Mouse (Mus musculus): ENCODE results near the gene T2. TPM values are rescaled to one million over a fixed set of nuclear protein-coding genes. Genes with fewer than 3 reads are reported as not detected.
A peak's percentile ranks its signal among the peaks of the same experiment; 100 is the strongest.

Gene T2
- total and polyA plus RNA-seq, 3 experiments, result 0.36 to 1.1 (median 0.47) TPM

GRCm38 (mm10) chr17:8432179-8432800 is 76.5 kb downstream of the T2 start:
- Histone ChIP-seq H3K4me1 (ENCODE audit: control insufficient read depth, insufficient read depth, low read length) (no peaks in the 10 kb centered on the region), H3K79me2 (replicated peaks; ENCODE audit: control insufficient read depth, insufficient read depth, low read length) (no peaks in the 10 kb centered on the region), H3K27me3 (ENCODE audit: control insufficient read depth, insufficient read depth, low read length) (peaks cover 18% of the 10 kb centered on the region), H3K27ac (no peak overlapping the region), H3K36me3 (ENCODE audit: control insufficient read depth, insufficient read depth, low read length) (no peaks in the 10 kb centered on the region), H3K9ac (ENCODE audit: low read depth, low read length) (no peak overlapping the region), H3K4me3 (no peak overlapping the region)
- DNase-seq, result no peak
- TF ChIP-seq CTCF (IDR thresholded peaks at IDR 0.05) (no peak), EP300 (IDR thresholded peaks at IDR 0.05; ENCODE audit: insufficient read depth, low read depth, low read length) (no peak), POLR2A (IDR thresholded peaks at IDR 0.05; ENCODE audit: insufficient read depth, low read depth, low read length) (no peak)
- intact Hi-C loops (cut with DNase I), result no loop called here
- 5% methylated on average over 17 of the region's 17 CpGs for WGBS

DNA sequence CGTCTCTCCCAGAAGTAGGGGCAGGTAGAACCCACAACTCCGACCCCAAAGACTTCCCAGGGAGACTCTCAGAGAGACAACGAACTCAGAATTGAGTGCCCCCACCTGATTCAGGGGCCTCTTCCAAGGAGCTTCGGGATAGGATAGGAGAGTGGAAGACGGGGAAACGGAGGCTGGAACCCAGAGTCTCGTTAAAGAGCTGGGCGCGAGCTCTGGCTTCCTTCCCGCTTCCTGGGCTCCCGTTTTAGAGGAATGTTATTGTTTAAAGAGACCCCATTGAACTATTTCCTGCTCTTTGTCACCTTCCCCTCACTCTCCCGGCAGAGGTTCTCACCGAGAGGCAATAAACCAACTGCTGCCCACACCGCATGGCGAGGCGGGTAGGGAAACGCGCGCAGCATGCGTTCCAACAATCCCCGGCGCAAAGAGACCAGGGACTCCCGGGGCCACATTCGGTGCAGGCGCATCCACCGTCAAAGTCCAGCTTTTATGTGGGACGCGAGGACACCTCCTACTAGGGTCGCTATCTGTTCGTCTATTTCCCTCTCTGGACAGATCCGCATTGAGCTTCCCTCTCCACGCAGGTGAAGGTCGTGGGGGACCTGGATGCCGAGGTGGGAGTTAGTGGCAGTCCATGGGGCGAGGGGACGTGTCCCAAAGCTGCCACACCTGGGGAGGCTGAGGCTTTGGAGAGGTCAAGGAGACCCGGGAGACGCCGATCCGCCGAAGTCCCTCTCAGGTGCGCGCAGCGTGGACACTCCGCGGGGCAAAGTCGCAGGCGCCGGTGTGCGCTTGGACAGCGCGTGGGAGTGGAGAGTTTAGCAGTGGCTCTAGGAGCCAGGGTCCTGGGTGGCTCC is 77.6 kb downstream of the T2 start:
- H3K4me3 ChIP-seq, result no peak overlapping the region
- H3K27me3 ChIP-seq (ENCODE audit: control insufficient read depth, insufficient read depth, low read length), result peaks cover 18% of the 10 kb centered on the region
- no peak overlapping the region for H3K9ac ChIP-seq (ENCODE audit: low read depth, low read length)
- no peak overlapping the region for H3K27ac ChIP-seq
- intact Hi-C loops (cut with DNase I), result no loop called here
- no peaks in the 10 kb centered on the region for H3K36me3 ChIP-seq (ENCODE audit: control insufficient read depth, insufficient read depth, low read length)
- under 1% methylated on average over 52 of the region's 52 CpGs for WGBS
- TF ChIP-seq POLR2A (IDR thresholded peaks at IDR 0.05; ENCODE audit: insufficient read depth, low read depth, low read length), result no peak
- no peak for DNase-seq
- no peaks in the 10 kb centered on the region for H3K4me1 ChIP-seq (ENCODE audit: control insufficient read depth, insufficient read depth, low read length)
- no peaks in the 10 kb centered on the region for H3K79me2 ChIP-seq (replicated peaks; ENCODE audit: control insufficient read depth, insufficient read depth, low read length)

GRCm38 (mm10) chr17:8433978-8434960 is 78.5 kb downstream of the T2 start, which contains the start of gene T:
Gene T (plus strand): TSS chr17:8434423.
- Histone ChIP-seq H3K9ac (ENCODE audit: low read depth, low read length) (no peak within 1 kb of the TSS), H3K36me3 (ENCODE audit: control insufficient read depth, insufficient read depth, low read length) (no peaks in the 10 kb centered on the region), H3K4me3 (no peak within 1 kb of the TSS), H3K4me1 (ENCODE audit: control insufficient read depth, insufficient read depth, low read length) (no peaks in the 10 kb centered on the region), H3K27ac (no peak within 1 kb of the TSS), H3K79me2 (replicated peaks; ENCODE audit: control insufficient read depth, insufficient read depth, low read length) (no peaks in the 10 kb centered on the region), H3K27me3 (ENCODE audit: control insufficient read depth, insufficient read depth, low read length) (peaks cover 18% of the 10 kb centered on the region)
- intact Hi-C loops (cut with DNase I), result no loop called here
- WGBS, result 3% methylated on average over 65 of the region's 65 CpGs
- no peak for DNase-seq
- no peak for TF ChIP-seq CTCF (IDR thresholded peaks at IDR 0.05)
- no peak for TF ChIP-seq POLR2A (IDR thresholded peaks at IDR 0.05; ENCODE audit: insufficient read depth, low read depth, low read length)
- TF ChIP-seq EP300 (IDR thresholded peaks at IDR 0.05; ENCODE audit: insufficient read depth, low read depth, low read length), result no peak

DNA sequence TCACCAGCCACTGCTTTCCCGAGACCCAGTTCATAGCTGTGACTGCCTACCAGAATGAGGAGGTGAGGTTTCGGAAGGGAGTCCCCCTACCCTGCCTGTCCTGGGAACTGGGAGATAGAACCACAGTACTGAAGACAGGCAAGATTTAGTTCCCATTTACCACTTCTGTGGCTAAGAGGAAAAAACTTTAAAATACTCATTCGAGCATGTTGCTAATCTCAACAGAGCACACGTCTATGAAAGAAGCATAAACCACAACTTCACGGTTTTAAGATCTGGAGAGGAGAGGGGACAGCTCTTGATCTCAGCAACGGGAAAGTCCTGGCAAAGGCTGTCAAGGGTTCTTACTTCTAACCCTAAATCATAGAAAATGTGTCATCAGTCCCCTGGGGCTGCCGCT is 80.4 kb downstream of the T2 start:
- WGBS, result 62% methylated on average over 7 of the region's 7 CpGs
- intact Hi-C loops (cut with DNase I), result no loop called here
- no peak overlapping the region for H3K9ac ChIP-seq (ENCODE audit: low read depth, low read length)
- TF ChIP-seq CTCF (IDR thresholded peaks at IDR 0.05), result no peak
- TF ChIP-seq POLR2A (IDR thresholded peaks at IDR 0.05; ENCODE audit: insufficient read depth, low read depth, low read length), result no peak
- no peak for TF ChIP-seq EP300 (IDR thresholded peaks at IDR 0.05; ENCODE audit: insufficient read depth, low read depth, low read length)
- no peak overlapping the region for H3K27ac ChIP-seq
- H3K4me3 ChIP-seq, result no peak overlapping the region
- DNase-seq, result no peak
- no peaks in the 10 kb centered on the region for H3K79me2 ChIP-seq (replicated peaks; ENCODE audit: control insufficient read depth, insufficient read depth, low read length)
- H3K27me3 ChIP-seq (ENCODE audit: control insufficient read depth, insufficient read depth, low read length), result peaks cover 16% of the 10 kb centered on the region
- no peaks in the 10 kb centered on the region for H3K36me3 ChIP-seq (ENCODE audit: control insufficient read depth, insufficient read depth, low read length)
- no peaks in the 10 kb centered on the region for H3K4me1 ChIP-seq (ENCODE audit: control insufficient read depth, insufficient read depth, low read length)

DNA sequence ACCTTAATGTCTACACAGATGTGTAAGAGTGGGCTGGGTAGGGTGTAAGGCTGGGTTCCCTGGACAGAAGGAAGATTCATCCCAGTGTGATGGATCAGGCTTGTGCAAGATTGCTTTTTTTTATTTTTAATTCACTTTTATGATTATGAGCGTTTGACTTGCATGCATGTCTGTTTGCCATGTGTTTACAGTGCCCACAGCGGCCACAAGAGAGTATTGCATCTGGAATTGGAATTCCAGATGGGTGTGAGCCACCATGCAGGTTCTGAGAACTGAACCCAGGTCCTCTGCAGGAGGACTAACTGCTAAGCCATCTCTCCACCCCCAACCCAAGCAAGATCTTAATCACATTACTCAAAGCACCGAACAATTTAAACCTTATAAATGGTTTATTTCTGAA is 88.3 kb downstream of the T2 start:
- TF ChIP-seq CTCF (IDR thresholded peaks at IDR 0.05) (peak; percentile 42), EP300 (IDR thresholded peaks at IDR 0.05; ENCODE audit: insufficient read depth, low read depth, low read length) (no peak)
- H3K27ac ChIP-seq, result no peak overlapping the region
- no peaks in the 10 kb centered on the region for H3K4me1 ChIP-seq (ENCODE audit: control insufficient read depth, insufficient read depth, low read length)
- 54% methylated on average over 3 of the region's 3 CpGs for WGBS
- H3K27me3 ChIP-seq (ENCODE audit: control insufficient read depth, insufficient read depth, low read length), result no peaks in the 10 kb centered on the region
- no peak overlapping the region for H3K9ac ChIP-seq (ENCODE audit: low read depth, low read length)
- no peaks in the 10 kb centered on the region for H3K79me2 ChIP-seq (replicated peaks; ENCODE audit: control insufficient read depth, insufficient read depth, low read length)
- intact Hi-C loops (cut with DNase I), result no loop called here
- no peak for DNase-seq
- H3K36me3 ChIP-seq (ENCODE audit: control insufficient read depth, insufficient read depth, low read length), result no peaks in the 10 kb centered on the region
- no peak overlapping the region for H3K4me3 ChIP-seq
